Mouse (Mus musculus): ENCODE measurements around the gene Ggt1.

Gene Ggt1

GRCm38 (mm10) chr10:75633048-75633447, 71.6 kb downstream of the Ggt1 start:
- no peak for DNase-seq (ENCODE audit: low read depth, low spot score)

DNA sequence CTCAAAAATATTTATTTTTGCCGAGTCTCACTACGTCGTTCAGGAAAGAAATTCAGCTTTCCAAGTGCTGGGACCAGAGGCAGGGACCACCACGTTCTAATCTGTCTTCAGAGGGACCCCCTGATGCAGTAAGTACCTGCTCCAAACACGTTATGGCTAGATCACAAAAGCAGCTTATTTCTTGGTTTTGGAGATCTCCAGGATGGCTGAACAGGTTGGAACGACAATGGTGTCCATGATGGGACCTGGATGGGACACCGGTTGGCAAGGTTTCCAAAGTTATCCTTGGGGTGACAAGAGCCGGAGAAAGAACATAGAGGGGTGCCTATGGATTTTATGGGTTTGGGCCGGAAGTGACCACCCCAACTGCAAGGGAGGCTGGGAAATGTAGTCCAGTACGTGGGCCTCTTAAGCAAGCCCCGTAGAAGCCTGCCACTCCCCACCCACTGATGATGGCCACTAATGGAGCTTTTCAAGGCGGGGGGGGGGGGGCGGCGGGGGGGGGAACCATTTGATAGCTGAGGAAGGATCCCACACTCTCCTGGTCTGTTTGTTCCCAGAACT, 72.3 kb downstream of the Ggt1 start:
- no peak for DNase-seq (ENCODE audit: low read depth, low spot score)

- DNase-seq (ENCODE audit: low read depth, low spot score): no peak
Observed at GRCm38 (mm10) chr10:75634610-75635009, 73.2 kb downstream of the Ggt1 start.

- DNase-seq (ENCODE audit: low read depth, low spot score): no peak
Observed at GRCm38 (mm10) chr10:75635019-75635692, 73.8 kb downstream of the Ggt1 start.

- peak; percentile 79 for DNase-seq (ENCODE audit: low read depth, low spot score)
Observed at GRCm38 (mm10) chr10:75635693-75636055, 74.3 kb downstream of the Ggt1 start.

Data from forelimb bud, embryonic 11.5 days (tissue).